16 mouse cellular contexts compared by ENCODE assay signal in the genomic region with DNA sequence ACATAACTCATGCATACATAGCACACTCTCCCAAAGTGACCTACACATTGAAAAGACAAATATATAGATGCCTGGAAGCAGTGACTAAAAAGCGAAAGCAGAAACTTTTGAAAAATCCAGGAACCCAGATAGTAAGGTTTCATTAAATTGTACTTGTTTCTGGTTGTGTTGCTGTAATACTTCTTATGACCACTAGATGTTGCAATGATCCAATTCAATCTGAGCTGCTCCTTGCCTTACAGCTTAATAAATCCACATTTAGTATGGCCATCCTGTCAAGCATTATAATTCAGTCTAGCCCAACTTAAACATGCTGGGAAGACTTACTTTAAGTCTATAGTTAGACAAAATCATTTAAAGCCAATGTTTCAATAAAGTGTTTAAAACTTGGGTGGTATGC. TPM values are rescaled to one million over a fixed set of nuclear protein-coding genes. Genes with fewer than 3 reads are reported as not detected.
A peak's percentile ranks its signal among the peaks of the same experiment; 100 is the strongest.
DNase-seq lines count a peak whose midpoint lies in the region; ATAC-seq and TF ChIP-seq lines count a peak whose summit lies in the region.
"Had no signal": no experiment of that assay in that cellular context is flagged by ENCODE, and none has a peak within 500 bp of the region (broad histone marks: within the 10 kb centered on the region; RNA-seq: fewer than 3 reads in every experiment).

No protein-coding gene starts in this region.

- DNase-seq in hindbrain, postnatal 0 days (ENCODE audit: low spot score): peak; percentile 15
- DNase-seq in midbrain, embryonic 14.5 days: peak; percentile 47
- DNase-seq in midbrain, embryonic 10.5 days (ENCODE audit: low spot score): no peak
- peak; percentile 45 for DNase-seq in brain, embryonic 14.5 days (ENCODE audit: low read depth)
- no peak for DNase-seq in stomach, postnatal 0 days (ENCODE audit: low spot score)
- no peak for DNase-seq in thymus, postnatal 14 days
- DNase-seq in urinary bladder, postnatal 36 days (ENCODE audit: low spot score in 2 of 2): no peak
- DNase-seq: cerebellum, adult 11 months; right cerebral cortex, postnatal 25 days had no signal

- no peaks in the 10 kb centered on the region for H3K27me3 ChIP-seq in hindbrain, postnatal 0 days (ENCODE audit: insufficient read depth, low read length)
- no peaks in the 10 kb centered on the region for H3K27me3 ChIP-seq in hindbrain, embryonic 13.5 days
- no peaks in the 10 kb centered on the region for H3K27me3 ChIP-seq in midbrain, embryonic 14.5 days (ENCODE audit: control insufficient read depth, insufficient read depth, low read length)
- no peaks in the 10 kb centered on the region for H3K27me3 ChIP-seq in midbrain, embryonic 10.5 days (ENCODE audit: low read depth, poor library complexity, severe bottlenecking)
- no peaks in the 10 kb centered on the region for H3K27me3 ChIP-seq in stomach, postnatal 0 days (ENCODE audit: control insufficient read depth, insufficient read depth, low read length)

- TF ChIP-seq POLR2A in brain, embryonic 14.5 days (IDR thresholded peaks at IDR 0.05; ENCODE audit: borderline replicate concordance, extremely low read depth, insufficient read depth, insufficient read length, poor library complexity, severe bottlenecking): no peak

- peak; percentile 77 for TF ChIP-seq CTCF in hindbrain, postnatal 0 days (IDR thresholded peaks at IDR 0.05; ENCODE audit: low read depth)
- peak; percentile 32; the same call in 1 of the 2 replicates for TF ChIP-seq CTCF in brain, embryonic 14.5 days (IDR thresholded peaks at IDR 0.05; ENCODE audit: borderline replicate concordance, extremely low read depth, insufficient read depth, insufficient read length)
- TF ChIP-seq CTCF in stomach, postnatal 0 days (IDR thresholded peaks at IDR 0.05; ENCODE audit: low read depth): peak; percentile 78

- H3K4me1 ChIP-seq in hindbrain, postnatal 0 days (ENCODE audit: insufficient read depth, low read length): no peaks in the 10 kb centered on the region
- H3K4me1 ChIP-seq in hindbrain, embryonic 13.5 days (replicated peaks): no peaks in the 10 kb centered on the region
- no peaks in the 10 kb centered on the region for H3K4me1 ChIP-seq in midbrain, embryonic 14.5 days (ENCODE audit: control insufficient read depth, insufficient read depth, low read length)
- no peaks in the 10 kb centered on the region for H3K4me1 ChIP-seq in midbrain, embryonic 10.5 days
- H3K4me1 ChIP-seq in stomach, postnatal 0 days (replicated peaks; ENCODE audit: control insufficient read depth, insufficient read depth): no peaks in the 10 kb centered on the region
- H3K4me1 ChIP-seq: forebrain, embryonic 10.5 days had no signal

- H3K9ac ChIP-seq in hindbrain, postnatal 0 days (replicated peaks; ENCODE audit: low read length): no peak overlapping the region
- H3K9ac ChIP-seq in hindbrain, embryonic 13.5 days: no peak overlapping the region
- H3K9ac ChIP-seq in midbrain, embryonic 14.5 days (replicated peaks; ENCODE audit: low read length): no peak overlapping the region
- no peak overlapping the region for H3K9ac ChIP-seq in stomach, postnatal 0 days (ENCODE audit: low read length)

- H3K36me3 ChIP-seq in hindbrain, postnatal 0 days (ENCODE audit: insufficient read depth, low read length): no peaks in the 10 kb centered on the region
- H3K36me3 ChIP-seq in hindbrain, embryonic 13.5 days: no peaks in the 10 kb centered on the region
- no peaks in the 10 kb centered on the region for H3K36me3 ChIP-seq in midbrain, embryonic 14.5 days (ENCODE audit: control insufficient read depth, insufficient read depth, low read length)
- no peaks in the 10 kb centered on the region for H3K36me3 ChIP-seq in midbrain, embryonic 10.5 days
- H3K36me3 ChIP-seq in stomach, postnatal 0 days (ENCODE audit: control insufficient read depth, insufficient read depth, low read length): no peaks in the 10 kb centered on the region
- H3K36me3 ChIP-seq: forebrain, embryonic 10.5 days had no signal

- H3K27ac ChIP-seq in hindbrain, postnatal 0 days: no peak overlapping the region
- H3K27ac ChIP-seq in hindbrain, embryonic 13.5 days: no peak overlapping the region
- no peak overlapping the region for H3K27ac ChIP-seq in midbrain, embryonic 14.5 days (replicated peaks; ENCODE audit: low read depth, low read length)
- no peak overlapping the region for H3K27ac ChIP-seq in midbrain, embryonic 10.5 days (replicated peaks)
- H3K27ac ChIP-seq in stomach, postnatal 0 days (replicated peaks): no peak overlapping the region
- H3K27ac ChIP-seq: forebrain, embryonic 10.5 days had no signal

- H3K4me2 ChIP-seq in hindbrain, postnatal 0 days (ENCODE audit: low read depth, low read length): no peak overlapping the region
- no peak overlapping the region for H3K4me2 ChIP-seq in hindbrain, embryonic 13.5 days
- no peak overlapping the region for H3K4me2 ChIP-seq in midbrain, embryonic 14.5 days (ENCODE audit: low read length)
- H3K4me2 ChIP-seq in stomach, postnatal 0 days (replicated peaks; ENCODE audit: low read depth): no peak overlapping the region

- WGBS in hindbrain, postnatal 0 days: 65% methylated on average over 1 of the region's 1 CpGs
- 56% methylated on average over 1 of the region's 1 CpGs for WGBS in hindbrain, embryonic 13.5 days
- WGBS in midbrain, embryonic 14.5 days: 57% methylated on average over 1 of the region's 1 CpGs
- 73% methylated on average over 1 of the region's 1 CpGs for WGBS in midbrain, embryonic 10.5 days
- 40% methylated on average over 1 of the region's 1 CpGs for WGBS in stomach, postnatal 0 days

- TF ChIP-seq EP300 in stomach, postnatal 0 days (optimal IDR thresholded peaks at IDR 0.05): no peak

- no peak for ATAC-seq in hindbrain, postnatal 0 days
- no peak for ATAC-seq in hindbrain, embryonic 13.5 days (ENCODE audit: low FRiP score)
- no peak for ATAC-seq in midbrain, embryonic 14.5 days (ENCODE audit: low FRiP score, low TSS enrichment)
- no peak for ATAC-seq in stomach, postnatal 0 days (ENCODE audit: low FRiP score, low TSS enrichment)

- no peaks in the 10 kb centered on the region for H3K9me3 ChIP-seq in hindbrain, postnatal 0 days (ENCODE audit: low read length)
- H3K9me3 ChIP-seq in hindbrain, embryonic 13.5 days: no peaks in the 10 kb centered on the region
- H3K9me3 ChIP-seq in midbrain, embryonic 14.5 days (ENCODE audit: control insufficient read depth, low read length): no peaks in the 10 kb centered on the region
- H3K9me3 ChIP-seq in midbrain, embryonic 10.5 days (replicated peaks): no peaks in the 10 kb centered on the region
- H3K9me3 ChIP-seq in stomach, postnatal 0 days (ENCODE audit: control insufficient read depth, low read length): no peaks in the 10 kb centered on the region
- H3K9me3 ChIP-seq: forebrain, embryonic 10.5 days had no signal

- no peak overlapping the region for H3K4me3 ChIP-seq in hindbrain, postnatal 0 days (ENCODE audit: low read length)
- H3K4me3 ChIP-seq in hindbrain, embryonic 13.5 days: no peak overlapping the region
- no peak overlapping the region for H3K4me3 ChIP-seq in midbrain, embryonic 14.5 days (replicated peaks; ENCODE audit: low read depth, low read length)
- H3K4me3 ChIP-seq in midbrain, embryonic 10.5 days: no peak overlapping the region
- no peak overlapping the region for H3K4me3 ChIP-seq in stomach, postnatal 0 days (ENCODE audit: low read depth, low read length)
- H3K4me3 ChIP-seq: forebrain, embryonic 10.5 days had no signal

RNA-seq across cellular contexts. Expression of gene Mat1a, which starts 10.7 kb away (rescaled TPM):
- 0.29 TPM in 1 of 2 replicates, not detected in the other for total RNA-seq in hindbrain, postnatal 0 days (2014; rRNA removed)
- not detected in 2 replicates for polyA plus RNA-seq in hindbrain, postnatal 0 days (2015; fragmentation: Nextera tagmentation; extraction: Ambion mirVana)
- not detected in 2 replicates for polyA plus RNA-seq in hindbrain, embryonic 13.5 days (2015; fragmentation: Nextera tagmentation; extraction: Ambion mirVana)
- not detected in 2 replicates for polyA plus RNA-seq in midbrain, embryonic 14.5 days (2014; fragmentation: Nextera tagmentation; extraction: Ambion mirVana)
- polyA plus RNA-seq in midbrain, embryonic 10.5 days (2016; fragmentation: Nextera tagmentation; extraction: Ambion mirVana): not detected in 2 replicates
- polyA plus RNA-seq in brain, embryonic 14.5 days (2012; rRNA removed): 0.16 TPM in 1 of 2 replicates, not detected in the other
- 0.75 and 2.0 TPM in 2 replicates for polyA plus RNA-seq in stomach, postnatal 0 days (2015; fragmentation: Nextera tagmentation; extraction: Ambion mirVana)
- total RNA-seq: layer of hippocampus, postnatal 10 days had no signal
- polyA plus RNA-seq: forebrain, embryonic 10.5 days; neural tube, embryonic 11.5 days had no signal

RNA-seq across cellular contexts. Expression of gene Dydc1, which starts 21.4 kb away (rescaled TPM):
- total RNA-seq in hindbrain, postnatal 0 days (2014; rRNA removed): not detected in 2 replicates
- 0.43 TPM in 1 of 2 replicates, not detected in the other for polyA plus RNA-seq in hindbrain, postnatal 0 days (2015; fragmentation: Nextera tagmentation; extraction: Ambion mirVana)
- polyA plus RNA-seq in hindbrain, embryonic 13.5 days (2015; fragmentation: Nextera tagmentation; extraction: Ambion mirVana): 0.22 TPM in 1 of 2 replicates, not detected in the other
- polyA plus RNA-seq in midbrain, embryonic 14.5 days (2014; fragmentation: Nextera tagmentation; extraction: Ambion mirVana): not detected in 2 replicates
- not detected in 2 replicates for polyA plus RNA-seq in midbrain, embryonic 10.5 days (2016; fragmentation: Nextera tagmentation; extraction: Ambion mirVana)
- polyA plus RNA-seq in brain, embryonic 14.5 days (2012; rRNA removed): 0.11 TPM in 1 of 2 replicates, not detected in the other
- polyA plus RNA-seq in stomach, postnatal 0 days (2015; fragmentation: Nextera tagmentation; extraction: Ambion mirVana): not detected in 2 replicates
- total RNA-seq: heart, adult 8-10 months; layer of hippocampus, postnatal 10 days had no signal
- polyA plus RNA-seq: forebrain, embryonic 10.5 days; intestine, embryonic 14.5 days; liver, embryonic 16.5 days; neural tube, embryonic 11.5 days had no signal

RNA-seq across cellular contexts. Expression of gene Dydc2, which starts 25.1 kb away (rescaled TPM):
- total RNA-seq in hindbrain, postnatal 0 days (2014; rRNA removed): not detected in 2 replicates
- polyA plus RNA-seq in hindbrain, postnatal 0 days (2015; fragmentation: Nextera tagmentation; extraction: Ambion mirVana): 0.96 and 1.6 TPM in 2 replicates
- 0.66 and 1.1 TPM in 2 replicates for polyA plus RNA-seq in hindbrain, embryonic 13.5 days (2015; fragmentation: Nextera tagmentation; extraction: Ambion mirVana)
- 0.28 and 1.3 TPM in 2 replicates for polyA plus RNA-seq in midbrain, embryonic 14.5 days (2014; fragmentation: Nextera tagmentation; extraction: Ambion mirVana)
- polyA plus RNA-seq in midbrain, embryonic 10.5 days (2016; fragmentation: Nextera tagmentation; extraction: Ambion mirVana): 0.22 and 0.30 TPM in 2 replicates
- polyA plus RNA-seq in brain, embryonic 14.5 days (2012; rRNA removed): 0.15 and 0.53 TPM in 2 replicates
- polyA plus RNA-seq in stomach, postnatal 0 days (2015; fragmentation: Nextera tagmentation; extraction: Ambion mirVana): not detected in 2 replicates
- total RNA-seq: heart, adult 8-10 months had no signal
- polyA plus RNA-seq: intestine, embryonic 14.5 days; liver, embryonic 16.5 days had no signal

RNA-seq across cellular contexts. Expression of gene Sftpa1, which starts 37.5 kb away (rescaled TPM):
- not detected in 2 replicates for total RNA-seq in hindbrain, postnatal 0 days (2014; rRNA removed)
- not detected in 2 replicates for polyA plus RNA-seq in hindbrain, postnatal 0 days (2015; fragmentation: Nextera tagmentation; extraction: Ambion mirVana)
- polyA plus RNA-seq in hindbrain, embryonic 13.5 days (2015; fragmentation: Nextera tagmentation; extraction: Ambion mirVana): not detected in 2 replicates
- not detected in 2 replicates for polyA plus RNA-seq in midbrain, embryonic 14.5 days (2014; fragmentation: Nextera tagmentation; extraction: Ambion mirVana)
- not detected in 2 replicates for polyA plus RNA-seq in midbrain, embryonic 10.5 days (2016; fragmentation: Nextera tagmentation; extraction: Ambion mirVana)
- not detected in 2 replicates for polyA plus RNA-seq in brain, embryonic 14.5 days (2012; rRNA removed)
- 0.06 TPM in 1 of 2 replicates, not detected in the other for polyA plus RNA-seq in stomach, postnatal 0 days (2015; fragmentation: Nextera tagmentation; extraction: Ambion mirVana)
- total RNA-seq: layer of hippocampus, postnatal 10 days had no signal
- polyA plus RNA-seq: forebrain, embryonic 10.5 days; intestine, embryonic 14.5 days; neural tube, embryonic 11.5 days had no signal

RNA-seq across cellular contexts. Expression of gene Mbl1, which starts 57.1 kb away (rescaled TPM):
- not detected in 2 replicates for total RNA-seq in hindbrain, postnatal 0 days (2014; rRNA removed)
- not detected in 2 replicates for polyA plus RNA-seq in hindbrain, postnatal 0 days (2015; fragmentation: Nextera tagmentation; extraction: Ambion mirVana)
- polyA plus RNA-seq in hindbrain, embryonic 13.5 days (2015; fragmentation: Nextera tagmentation; extraction: Ambion mirVana): not detected in 2 replicates
- polyA plus RNA-seq in midbrain, embryonic 14.5 days (2014; fragmentation: Nextera tagmentation; extraction: Ambion mirVana): not detected in 2 replicates
- not detected in 2 replicates for polyA plus RNA-seq in midbrain, embryonic 10.5 days (2016; fragmentation: Nextera tagmentation; extraction: Ambion mirVana)
- polyA plus RNA-seq in brain, embryonic 14.5 days (2012; rRNA removed): not detected in 2 replicates
- 0.29 TPM in 1 of 2 replicates, not detected in the other for polyA plus RNA-seq in stomach, postnatal 0 days (2015; fragmentation: Nextera tagmentation; extraction: Ambion mirVana)
- total RNA-seq: heart, adult 8-10 months; layer of hippocampus, postnatal 10 days had no signal
- polyA plus RNA-seq: forebrain, embryonic 10.5 days; intestine, embryonic 14.5 days; neural tube, embryonic 11.5 days had no signal

Comparison
In these comparisons a context has a peak if more than half of its experiments do, and no peak if none do; other contexts are left out.
1. DNase-seq: peak in hindbrain, postnatal 0 days (single experiment), midbrain, embryonic 14.5 days (single experiment) and brain, embryonic 14.5 days (single experiment); none in midbrain, embryonic 10.5 days (single experiment), stomach, postnatal 0 days (single experiment), thymus, postnatal 14 days (single experiment) and urinary bladder, postnatal 36 days (0 of 2).
2. Peak in every context shown above with its lines, with median percentiles within 50 percentile points of each other: CTCF ChIP-seq.